Mouse (Mus musculus) effector memory CD4-positive, alpha-beta T cell, adult 5 months (primary cell): ENCODE results near the gene Kctd4. TPM values are rescaled to one million over a fixed set of nuclear protein-coding genes. Genes with fewer than 3 reads are reported as not detected.

Experiments
- polyA plus RNA-seq: library from polyadenylated mRNA; unstranded; fragments of 100-300 nt; shearing (Covaris generic); gene quantifications from one replicate; pipeline ENCODE4 v1.2.1, GENCODE M21; 2017

Gene Kctd4
- 0.61 TPM for polyA plus RNA-seq

DNA sequence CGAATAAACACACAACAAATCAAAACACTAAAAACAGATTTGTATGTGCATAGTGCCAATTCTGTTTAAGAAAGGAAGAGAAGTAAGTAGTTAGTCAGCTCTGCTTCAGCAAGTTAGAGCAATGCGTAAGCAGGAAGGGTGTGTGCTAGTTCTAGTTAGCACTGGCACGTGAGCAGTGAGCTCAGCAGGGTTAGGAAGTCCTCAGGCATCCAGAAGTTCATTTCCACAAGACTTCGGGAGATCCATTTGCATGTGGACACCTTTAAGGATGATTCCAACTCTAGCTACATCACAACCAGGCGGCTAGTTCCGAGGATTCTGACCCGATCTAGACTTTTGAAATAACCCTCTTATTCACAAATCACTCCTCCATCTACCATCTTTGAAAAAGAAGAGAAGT lies at the start of gene Kctd4:
Gene Kctd4, plus strand, starts transcription at position 244 of the 400 bp plus-strand sequence.

GRCm38 (mm10) chr14:76010102-76011061 lies 55.6 kb downstream of the Kctd4 start, which contains the start of gene Gtf2f2:
Gtf2f2 (minus strand) TSS chr14:76010865.

Other genes starting within 250 kb of the Kctd4 start
- 34.6 TPM for gene Cog3, start 200.5 kb upstream of the Kctd4 start, polyA plus RNA-seq
- gene Slc25a30, start 168.0 kb upstream of the Kctd4 start, polyA plus RNA-seq, result 10.5 TPM
- gene Tpt1, start 109.9 kb upstream of the Kctd4 start, polyA plus RNA-seq, result 1,926 TPM
- gene Gtf2f2, start 55.9 kb downstream of the Kctd4 start, polyA plus RNA-seq, result 38.6 TPM
- gene Gpalpp1, start 155.8 kb downstream of the Kctd4 start, polyA plus RNA-seq, result 12.0 TPM
- gene Nufip1, start 155.9 kb downstream of the Kctd4 start, polyA plus RNA-seq, result 13.4 TPM